Mouse (Mus musculus): ENCODE data around the gene Tnfsf10. TPM values are rescaled to one million over a fixed set of nuclear protein-coding genes. Genes with fewer than 3 reads are reported as not detected.

The Tnfsf10 gene
- polyA plus RNA-seq, 1 experiment = 5.5 TPM

GRCm38 (mm10) chr3:27371276-27371621 is 54.4 kb downstream of the Tnfsf10 start, which contains the start of gene Ghsr:
Gene Ghsr, plus strand, starts transcription at chr3:27371351.
- no peak for DNase-seq (ENCODE audit: low spot score)

DNA sequence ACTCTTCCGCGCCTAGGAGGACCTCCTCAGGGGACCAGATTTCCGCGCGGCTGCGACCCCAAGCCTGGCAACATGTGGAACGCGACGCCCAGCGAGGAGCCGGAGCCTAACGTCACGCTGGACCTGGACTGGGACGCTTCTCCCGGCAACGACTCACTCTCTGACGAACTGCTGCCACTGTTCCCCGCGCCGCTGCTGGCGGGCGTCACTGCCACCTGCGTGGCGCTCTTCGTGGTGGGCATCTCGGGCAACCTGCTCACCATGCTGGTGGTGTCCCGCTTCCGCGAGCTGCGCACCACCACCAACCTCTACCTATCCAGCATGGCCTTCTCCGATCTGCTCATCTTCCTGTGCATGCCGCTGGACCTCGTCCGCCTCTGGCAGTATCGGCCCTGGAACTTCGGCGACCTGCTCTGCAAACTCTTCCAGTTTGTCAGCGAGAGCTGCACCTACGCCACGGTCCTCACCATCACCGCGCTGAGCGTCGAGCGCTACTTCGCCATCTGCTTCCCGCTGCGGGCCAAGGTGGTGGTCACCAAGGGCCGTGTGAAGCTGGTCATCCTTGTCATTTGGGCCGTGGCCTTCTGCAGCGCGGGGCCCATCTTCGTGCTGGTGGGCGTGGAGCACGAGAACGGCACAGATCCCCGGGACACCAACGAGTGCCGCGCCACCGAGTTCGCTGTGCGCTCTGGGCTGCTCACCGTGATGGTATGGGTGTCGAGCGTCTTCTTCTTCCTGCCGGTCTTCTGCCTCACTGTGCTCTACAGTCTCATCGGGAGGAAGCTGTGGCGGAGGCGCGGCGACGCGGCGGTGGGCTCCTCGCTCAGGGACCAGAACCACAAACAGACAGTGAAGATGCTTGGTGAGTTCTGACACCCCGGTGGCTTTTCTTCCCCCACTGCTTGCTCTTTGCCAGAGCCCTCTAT is 55.2 kb downstream of the Tnfsf10 start:
- no peak for DNase-seq (ENCODE audit: low spot score)

- no peak for DNase-seq (ENCODE audit: low spot score)
Observed at GRCm38 (mm10) chr3:27374396-27374795, 57.6 kb downstream of the Tnfsf10 start.

DNA sequence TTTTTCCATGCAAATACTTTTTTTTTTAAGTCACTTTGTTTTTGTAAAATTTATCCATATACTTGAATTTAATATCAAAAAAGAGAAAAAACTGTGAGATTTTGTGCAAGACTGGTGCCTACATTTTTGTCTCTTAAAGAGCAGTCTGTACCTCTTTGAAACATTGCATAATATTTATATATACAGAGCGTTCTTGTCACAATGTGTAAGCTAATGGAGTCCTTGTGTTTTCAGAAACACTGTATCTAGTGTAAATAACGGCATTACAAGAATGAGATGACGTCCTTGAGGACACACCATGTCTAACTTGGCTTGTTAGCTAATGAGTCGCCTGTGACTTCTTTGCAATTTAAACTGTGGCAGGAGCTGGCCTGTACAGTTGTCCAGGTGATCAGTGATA is 61.1 kb downstream of the Tnfsf10 start:
- no peak for DNase-seq (ENCODE audit: low spot score)

DNA sequence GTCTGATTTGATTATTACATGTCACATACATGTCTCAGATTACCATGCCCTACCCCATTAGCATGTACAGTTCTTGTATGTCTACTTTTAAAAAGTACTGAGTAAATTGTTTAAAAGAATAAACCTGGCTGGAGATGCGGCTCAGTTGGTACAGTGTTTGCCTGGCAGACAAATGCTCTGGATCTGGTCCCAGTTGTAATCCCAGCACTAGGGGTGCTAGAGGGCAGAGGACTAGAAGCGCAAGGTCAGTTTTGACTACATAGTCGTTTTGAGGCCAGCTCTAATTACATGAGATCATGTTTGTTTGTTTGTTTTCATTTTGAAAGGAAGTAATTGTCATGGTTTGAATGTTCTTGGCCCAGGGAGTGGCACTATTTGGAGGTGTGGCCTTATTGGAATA is 68.0 kb downstream of the Tnfsf10 start:
- DNase-seq (ENCODE audit: low spot score) = no peak

DNA sequence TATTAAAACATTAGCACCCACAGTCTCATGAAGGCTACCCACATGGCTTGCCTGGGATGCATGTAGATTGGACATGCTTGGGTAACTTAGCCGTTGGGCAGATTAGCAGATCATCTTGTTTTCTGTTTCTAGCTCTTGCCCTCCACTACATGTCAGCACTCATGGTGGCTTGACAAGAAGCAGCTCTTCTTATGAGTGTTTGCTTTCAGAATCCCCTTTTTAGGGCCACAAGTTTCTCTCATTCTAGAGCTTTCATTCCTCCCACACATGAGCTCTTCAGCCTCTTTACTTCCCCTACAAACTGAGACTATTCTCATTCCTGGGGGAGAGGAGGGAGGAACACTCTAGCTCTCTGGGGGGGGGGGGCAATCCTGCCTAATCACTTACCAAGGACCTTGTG is 73.1 kb downstream of the Tnfsf10 start:
- no peak for DNase-seq (ENCODE audit: low spot score)

Other genes with a start within 250 kb of the Tnfsf10 start
- gene Ect2, start 163.2 kb upstream of the Tnfsf10 start, polyA plus RNA-seq (2012; rRNA removed) = 1.3 and 1.4 TPM in 2 replicates
- gene Nceh1, start 134.1 kb upstream of the Tnfsf10 start, polyA plus RNA-seq (2012; rRNA removed) = 5.8 and 7.9 TPM in 2 replicates
- gene Ghsr, start 54.3 kb downstream of the Tnfsf10 start, polyA plus RNA-seq (2012; rRNA removed) = not detected in 2 replicates

All from urinary bladder, adult 2 months (tissue).